Mouse (Mus musculus) forebrain, embryonic 16.5 days (tissue): ENCODE data around the gene Rimklb. TPM values are rescaled to one million over a fixed set of nuclear protein-coding genes. Genes with fewer than 3 reads are reported as not detected.

Source experiments
- ATAC-seq: fragments of 200-750 bp; cut with Nextera tagmentation; 2 replicates; pipeline ENCODE4 v1.8.0; 2017; ENCODE audit warnings: mild to moderate bottlenecking, moderate library complexity
- H3K27ac ChIP-seq: fragments of 300-500 bp; sonication (generic); 2 replicates; pipeline ENCODE4 v1.5.1; 2014; ENCODE audit warnings: low read length, control low read depth
- H3K27me3 ChIP-seq: fragments of 300-500 bp; sonication (generic); replicated peaks from 2 replicates; pipeline ENCODE4 v1.6.1; 2014; ENCODE audit warnings: low read length; ENCODE audit not compliant: control insufficient read depth, insufficient read depth
- H3K36me3 ChIP-seq: fragments of 300-500 bp; sonication (generic); 2 replicates; pipeline ENCODE4 v1.6.1; 2014; ENCODE audit not compliant: control insufficient read depth, insufficient read depth
- H3K4me1 ChIP-seq: fragments of 300-500 bp; sonication (generic); replicated peaks from 2 replicates; pipeline ENCODE4 v1.6.1; 2014; ENCODE audit warnings: low read length; ENCODE audit not compliant: control insufficient read depth, insufficient read depth
- H3K4me2 ChIP-seq: fragments of 300-500 bp; sonication (generic); 2 replicates; pipeline ENCODE4 v1.6.1; 2014; ENCODE audit warnings: mild to moderate bottlenecking, low read length, control low read depth
- H3K4me3 ChIP-seq: fragments of 300-500 bp; sonication (generic); replicated peaks from 2 replicates; pipeline ENCODE4 v1.5.1; 2014; ENCODE audit warnings: mild to moderate bottlenecking, low read length, control low read depth
- H3K9ac ChIP-seq: fragments of 300-500 bp; sonication (generic); replicated peaks from 2 replicates; pipeline ENCODE4 v1.6.1; 2014; ENCODE audit warnings: low read depth, low read length, control low read depth
- H3K9me3 ChIP-seq: fragments of 300-500 bp; sonication (generic); 2 replicates; pipeline ENCODE4 v1.6.1; 2016; ENCODE audit warnings: low read length; ENCODE audit not compliant: control insufficient read depth
- WGBS: fragments of 180-500 bp; shearing (Covaris S2); extraction: QIAGEN DNeasy Blood & Tissue Kit; methylation state at CpG from one replicate; pipeline ENCODE4 v1.1.7; 2014; 5-methylcytosine and 5-hydroxymethylcytosine counted together
- polyA plus RNA-seq: library from polyadenylated mRNA; unstranded; fragments of >200 nt; fragmentation: Nextera tagmentation; extraction: Ambion mirVana; gene quantifications from 2 replicates; pipeline ENCODE4 v1.2.1, GENCODE M21; 2015

Rimklb gene
- polyA plus RNA-seq, 1 experiment from 2014 or later = 97.9 TPM

- WGBS = 71% methylated on average over 11 of the region's 12 CpGs
- no peak for ATAC-seq
- Histone ChIP-seq H3K4me3 (no peak overlapping the region), H3K36me3 (no peaks in the 10 kb centered on the region), H3K9ac (no peak overlapping the region), H3K9me3 (no peaks in the 10 kb centered on the region), H3K4me1 (no peaks in the 10 kb centered on the region), H3K27ac (no peak overlapping the region), H3K27me3 (no peaks in the 10 kb centered on the region), H3K4me2 (no peak overlapping the region)
Observed at GRCm38 (mm10) chr6:122512914-122513878, 14.6 kb upstream of the Rimklb start.

GRCm38 (mm10) chr6:122508494-122508893, 9.9 kb upstream of the Rimklb start:
- Histone ChIP-seq H3K4me3 (no peak overlapping the region), H3K27ac (no peak overlapping the region), H3K36me3 (no peaks in the 10 kb centered on the region), H3K27me3 (no peaks in the 10 kb centered on the region), H3K9me3 (no peaks in the 10 kb centered on the region), H3K4me2 (no peak overlapping the region), H3K9ac (no peak overlapping the region), H3K4me1 (no peaks in the 10 kb centered on the region)
- ATAC-seq = no peak
- 87% methylated on average over 8 of the region's 8 CpGs for WGBS

- Histone ChIP-seq H3K4me1 (no peaks in the 10 kb centered on the region), H3K4me3 (no peak within 1 kb of the TSS), H3K9ac (no peak within 1 kb of the TSS), H3K9me3 (no peaks in the 10 kb centered on the region), H3K36me3 (no peaks in the 10 kb centered on the region), H3K27ac (no peak within 1 kb of the TSS), H3K27me3 (no peaks in the 10 kb centered on the region), H3K4me2 (no peak within 1 kb of the TSS)
- ATAC-seq = no peak
- 83% methylated on average over 3 of the region's 3 CpGs for WGBS
Observed at GRCm38 (mm10) chr6:122505545-122505944, 7.0 kb upstream of the Rimklb start, which contains the start of gene Mfap5. TSS of gene Mfap5 (plus strand) at chr6:122505845.

GRCm38 (mm10) chr6:122505041-122505440, 6.5 kb upstream of the Rimklb start:
- Histone ChIP-seq H3K36me3 (no peaks in the 10 kb centered on the region), H3K9me3 (no peaks in the 10 kb centered on the region), H3K4me1 (no peaks in the 10 kb centered on the region), H3K4me3 (no peak overlapping the region), H3K27ac (no peak overlapping the region), H3K4me2 (no peak overlapping the region), H3K27me3 (no peaks in the 10 kb centered on the region), H3K9ac (no peak overlapping the region)
- no peak for ATAC-seq
- 74% methylated on average over 4 of the region's 4 CpGs for WGBS

- ATAC-seq = peak; percentile 27; the same call in 1 of the 2 replicates
- Histone ChIP-seq H3K9ac (no peak overlapping the region), H3K27ac (peak overlapping the region; percentile 48), H3K36me3 (no peaks in the 10 kb centered on the region), H3K4me1 (peaks cover 25% of the 10 kb centered on the region), H3K27me3 (no peaks in the 10 kb centered on the region), H3K4me3 (no peak overlapping the region), H3K4me2 (no peak overlapping the region), H3K9me3 (no peaks in the 10 kb centered on the region)
- 32% methylated on average over 5 of the region's 5 CpGs for WGBS
Observed at GRCm38 (mm10) chr6:122496501-122496900, 2.1 kb downstream of the Rimklb start.

GRCm38 (mm10) chr6:122495082-122495881, 3.3 kb downstream of the Rimklb start:
- WGBS = 3% methylated on average over 21 of the region's 21 CpGs
- H3K27ac ChIP-seq = peak overlapping the region; percentile 48
- 0 out of 2 replicates have a peak overlapping the region, but pooled peaks have one; percentile 0 for H3K4me3 ChIP-seq
- H3K4me2 ChIP-seq = peak overlapping the region; percentile 39
- H3K27me3 ChIP-seq = no peaks in the 10 kb centered on the region
- H3K36me3 ChIP-seq = no peaks in the 10 kb centered on the region
- H3K4me1 ChIP-seq = peaks cover 31% of the 10 kb centered on the region
- H3K9me3 ChIP-seq = no peaks in the 10 kb centered on the region
- peak overlapping the region; percentile 2; the same call in 1 of the 2 replicates for H3K9ac ChIP-seq
- ATAC-seq = peak; percentile 81

- no peak overlapping the region for H3K4me3 ChIP-seq
- H3K9ac ChIP-seq = no peak overlapping the region
- 19% methylated on average over 6 of the region's 6 CpGs for WGBS
- no peaks in the 10 kb centered on the region for H3K9me3 ChIP-seq
- no peaks in the 10 kb centered on the region for H3K36me3 ChIP-seq
- H3K27ac ChIP-seq = no peak overlapping the region; the same call in 1 of the 2 replicates
- H3K4me1 ChIP-seq = peaks cover 31% of the 10 kb centered on the region
- no peak for ATAC-seq
- no peak overlapping the region for H3K4me2 ChIP-seq
- no peaks in the 10 kb centered on the region for H3K27me3 ChIP-seq
Observed at GRCm38 (mm10) chr6:122493799-122494472, 4.6 kb downstream of the Rimklb start.

GRCm38 (mm10) chr6:122492479-122492878, 6.1 kb downstream of the Rimklb start:
- Histone ChIP-seq H3K27me3 (no peaks in the 10 kb centered on the region), H3K4me2 (no peak overlapping the region), H3K4me1 (peaks cover 31% of the 10 kb centered on the region), H3K9me3 (no peaks in the 10 kb centered on the region), H3K27ac (no peak overlapping the region), H3K4me3 (no peak overlapping the region), H3K36me3 (no peaks in the 10 kb centered on the region), H3K9ac (no peak overlapping the region)
- WGBS = 30% methylated on average over 6 of the region's 6 CpGs
- ATAC-seq = no peak
